Mouse (Mus musculus) right cerebral cortex, postnatal 14 days (tissue): ENCODE measurements at regions not wholly inside any gene's neighbourhood (a gene's known extent, or its start where the extent isn't known, plus 50 kb on each side); places are given as distances from the start of the nearest gene placed in this dataset.

Experiments used
- DNase-seq: peaks from one replicate; pipeline ENCODE4 v3.0.0; 2022

DNA sequence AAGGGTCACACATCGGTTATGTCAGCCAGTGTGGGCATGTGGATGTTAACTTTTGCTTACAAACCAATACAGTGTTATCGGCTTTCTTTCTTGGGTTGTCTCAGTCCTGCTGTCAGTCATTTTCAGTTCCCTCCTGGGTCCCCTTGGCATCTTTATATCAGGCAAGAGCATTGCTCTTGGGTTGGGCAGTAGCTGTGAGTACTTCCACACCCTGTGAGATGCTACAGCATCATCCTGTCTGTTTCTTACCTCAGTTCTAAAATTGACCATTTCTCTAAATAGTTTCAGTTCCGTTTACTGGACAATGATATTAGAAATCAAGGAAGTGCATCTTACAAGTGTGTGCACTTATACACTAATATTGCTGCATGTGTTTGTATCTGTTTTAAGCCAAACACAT is 104.9 kb upstream of the Sgk1 start:
- DNase-seq: no peak

DNA sequence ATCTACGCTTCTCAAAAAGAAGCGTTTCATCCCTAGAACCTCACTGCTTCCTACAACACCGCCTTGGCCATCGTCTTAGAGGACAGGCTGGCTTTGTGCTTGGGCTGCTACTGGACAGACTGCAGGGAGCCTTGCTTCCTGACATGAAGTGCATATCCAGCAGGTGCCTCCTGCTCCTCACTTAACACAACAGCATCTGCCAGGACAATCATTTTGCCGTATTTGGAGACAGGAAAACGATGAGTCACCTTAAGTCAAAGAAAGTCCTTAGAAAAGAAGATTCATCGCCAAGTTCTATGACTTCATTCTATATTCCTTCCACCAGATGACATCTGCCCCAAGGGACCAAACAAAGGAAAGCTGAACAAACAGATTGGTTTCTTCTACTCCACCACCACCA is 98.5 kb upstream of the Sgk1 start:
- DNase-seq: no peak

DNA sequence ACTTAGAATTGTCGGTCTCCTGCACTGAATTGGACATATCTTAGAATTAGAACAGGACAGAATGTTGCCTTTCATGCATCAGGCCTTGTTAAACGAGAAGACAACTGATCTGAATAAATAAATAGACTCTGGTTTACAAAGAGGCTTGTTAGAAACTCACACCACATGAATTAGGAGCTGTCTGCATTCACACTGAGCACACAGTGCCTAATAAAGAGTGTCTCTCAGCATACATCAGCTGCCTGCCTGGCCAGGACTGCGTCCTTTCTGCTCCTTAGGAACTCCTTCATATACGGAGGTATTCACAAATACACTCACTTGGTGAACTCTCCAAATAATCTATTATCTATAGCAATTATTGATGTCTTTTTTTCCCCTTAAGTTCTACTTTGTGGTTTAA is 96.9 kb upstream of the Sgk1 start:
- no peak for DNase-seq

DNA sequence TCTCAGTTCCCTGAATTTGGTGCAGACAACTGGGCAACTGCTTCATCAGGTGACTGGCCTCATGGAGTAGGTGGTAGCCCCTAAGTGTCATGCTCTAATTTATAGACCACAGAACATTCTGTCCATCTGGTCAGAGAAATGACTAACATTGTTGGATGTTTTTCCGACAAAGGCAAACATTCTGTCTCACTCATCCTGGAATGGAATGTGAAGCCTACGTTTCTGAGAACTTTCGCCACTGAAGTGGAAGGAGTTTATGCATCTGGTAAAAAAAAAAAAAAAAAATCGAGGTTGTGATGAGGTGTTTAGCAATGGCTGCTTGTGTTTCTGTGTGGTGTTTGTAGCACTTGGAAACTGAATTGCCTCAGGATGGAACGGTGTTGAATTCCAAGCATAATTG is 96.2 kb upstream of the Sgk1 start:
- no peak for DNase-seq

- no peak for DNase-seq
Measured at GRCm38 (mm10) chr10:21789847-21790530, 92.0 kb upstream of the Sgk1 start.

DNA sequence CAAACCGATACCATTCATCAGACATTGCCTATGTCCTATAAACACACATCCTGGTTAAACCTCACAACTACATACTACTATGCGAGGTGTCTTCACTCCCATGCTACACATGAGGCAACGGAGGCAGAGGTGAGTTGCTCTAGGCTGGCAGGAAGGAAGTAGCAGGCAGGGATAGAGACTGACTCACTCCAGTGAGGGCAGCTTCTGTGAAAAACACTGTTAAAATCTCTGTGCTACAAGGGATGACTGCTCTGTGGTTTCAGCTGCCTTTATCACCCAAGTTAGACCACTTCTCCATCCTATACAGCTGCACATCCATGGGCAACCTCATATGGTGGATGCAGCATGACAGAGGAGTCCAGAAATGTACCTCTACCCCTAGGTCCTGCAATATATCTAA is 91.0 kb upstream of the Sgk1 start:
- DNase-seq: no peak

- peak; percentile 31 for DNase-seq
Measured at GRCm38 (mm10) chr10:21792431-21792830, 89.6 kb upstream of the Sgk1 start.

- DNase-seq: no peak
Measured at GRCm38 (mm10) chr10:21793641-21794040, 88.3 kb upstream of the Sgk1 start.

DNA sequence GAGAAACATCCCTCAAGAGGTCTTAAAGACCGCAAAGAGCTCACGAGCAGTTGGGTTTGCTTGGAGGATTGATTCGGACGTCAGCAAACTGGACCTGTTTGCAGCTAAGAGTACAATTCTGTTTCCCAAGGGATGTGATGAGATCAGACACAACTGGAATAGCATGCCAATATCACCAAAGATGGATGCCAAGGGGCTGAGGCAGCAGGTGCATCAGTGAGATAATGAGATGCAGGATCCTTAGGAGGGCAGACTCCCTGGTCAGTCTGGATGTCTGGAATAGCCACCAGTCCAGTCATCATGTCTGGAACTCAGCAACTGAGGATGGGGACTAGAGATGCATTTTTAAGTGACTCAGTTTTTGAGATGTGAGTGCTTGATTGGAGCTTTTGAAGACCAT is 85.6 kb upstream of the Sgk1 start:
- no peak for DNase-seq

- DNase-seq: no peak
Measured at GRCm38 (mm10) chr10:21798103-21798502, 83.9 kb upstream of the Sgk1 start.

DNA sequence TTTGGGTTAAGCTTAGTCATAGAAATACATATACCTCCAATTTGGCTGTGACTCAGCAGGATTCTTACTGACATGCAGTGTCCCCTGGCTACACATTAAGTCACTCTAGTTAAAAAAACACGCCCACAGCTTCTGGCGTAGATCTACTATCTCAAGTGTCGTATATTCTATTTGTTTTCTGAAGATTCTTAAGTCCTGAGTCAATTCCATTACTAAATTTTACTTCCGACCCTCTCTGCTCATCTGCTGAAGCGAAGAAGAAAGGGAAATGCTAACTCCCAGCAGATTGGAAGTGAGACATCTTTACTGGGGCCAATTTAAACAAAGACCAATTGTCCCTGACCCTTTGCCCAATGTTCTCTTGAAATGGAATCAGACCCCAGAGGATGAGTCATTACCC is 80.4 kb upstream of the Sgk1 start:
- DNase-seq: no peak

- DNase-seq: no peak
Measured at GRCm38 (mm10) chr10:21803184-21803583, 78.8 kb upstream of the Sgk1 start.

- no peak for DNase-seq
Measured at GRCm38 (mm10) chr10:21804761-21805160, 77.2 kb upstream of the Sgk1 start.

- no peak for DNase-seq
Measured at GRCm38 (mm10) chr10:21805606-21806005, 76.4 kb upstream of the Sgk1 start.

DNA sequence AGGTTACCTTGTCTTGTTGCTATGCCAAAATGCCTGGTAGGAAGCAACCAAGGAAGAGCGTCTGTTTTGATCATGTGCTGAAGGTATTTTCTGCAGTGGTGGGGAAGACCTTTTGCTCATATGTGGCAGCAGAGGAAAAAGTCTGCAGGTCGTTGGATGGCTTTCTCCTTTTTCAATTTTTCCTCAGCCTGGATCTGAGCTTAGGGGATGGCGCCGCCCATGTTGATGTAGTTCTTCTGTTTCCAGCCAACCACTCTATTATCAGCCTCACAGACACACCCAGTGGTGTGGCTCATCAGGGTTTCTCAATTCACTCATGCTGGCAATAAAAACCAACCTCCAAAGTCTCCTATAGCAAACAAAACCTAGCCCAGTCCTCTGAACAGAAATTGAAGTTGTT is 75.3 kb upstream of the Sgk1 start:
- no peak for DNase-seq

DNA sequence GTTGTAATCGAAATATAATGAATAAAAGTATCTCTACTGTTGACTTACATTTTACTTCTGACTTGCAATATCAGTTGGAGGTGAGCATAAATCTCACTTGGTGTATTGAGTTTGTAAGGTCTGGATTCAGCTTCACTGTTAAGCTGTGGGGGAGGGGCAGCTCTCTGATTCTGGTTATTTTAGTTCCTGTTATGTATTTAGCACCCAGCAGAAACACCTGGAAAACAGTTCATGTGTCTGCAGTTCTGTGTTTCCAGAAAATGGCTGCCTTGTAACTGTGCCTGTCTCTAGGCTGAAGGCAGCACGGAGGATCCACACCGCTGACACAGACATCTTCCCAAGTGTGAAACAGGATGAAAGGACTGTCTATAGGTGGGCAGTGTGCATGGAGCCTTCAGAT is 62.3 kb upstream of the Sgk1 start:
- DNase-seq: no peak

DNA sequence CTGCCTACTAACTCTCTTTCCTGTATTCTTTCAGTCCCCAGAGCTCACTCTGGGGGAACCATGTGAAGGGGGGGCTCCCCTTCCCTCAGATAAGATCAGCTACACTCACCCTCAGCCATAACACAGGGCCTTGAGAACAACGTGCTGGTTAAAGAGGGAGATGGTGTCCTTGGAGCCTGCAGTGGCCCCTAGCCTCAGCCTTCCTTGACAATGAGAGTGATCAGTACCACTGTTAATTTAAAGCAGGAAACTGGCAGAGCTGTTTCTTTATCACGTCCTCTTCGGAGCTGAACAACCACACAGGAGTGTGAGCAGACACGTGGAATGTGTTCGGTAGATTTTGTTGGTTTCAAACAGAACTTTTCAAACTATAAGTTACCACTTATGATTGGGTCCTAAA is 60.6 kb upstream of the Sgk1 start:
- DNase-seq: no peak

DNA sequence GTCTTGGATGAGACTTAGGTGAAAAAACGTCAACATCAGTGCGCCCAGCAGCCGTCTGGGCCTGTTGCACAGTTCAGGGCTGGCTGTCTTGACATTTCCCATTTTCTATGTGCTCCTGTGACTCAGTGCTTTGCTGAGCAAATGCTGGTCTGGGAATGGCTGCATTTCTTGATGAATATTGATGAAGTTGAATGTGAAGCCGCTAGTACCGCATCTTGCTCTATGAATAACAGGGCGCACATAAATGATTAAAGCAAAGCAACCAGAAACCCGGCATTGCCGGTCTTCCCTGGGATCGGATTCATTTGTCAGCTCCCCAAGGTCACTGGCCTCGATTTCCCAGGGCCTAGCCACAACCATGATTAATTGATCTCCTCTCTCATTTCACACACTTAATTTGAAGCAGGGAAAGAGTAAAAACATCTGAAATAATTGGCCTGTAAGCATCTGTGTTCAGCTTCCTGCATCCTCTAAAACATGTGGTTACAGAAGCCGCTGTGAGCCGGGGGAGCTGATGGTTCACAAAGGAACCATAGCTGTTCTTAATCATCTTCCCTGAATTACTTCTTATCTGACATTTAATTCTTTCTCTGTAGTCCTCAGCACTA is 57.5 kb upstream of the Sgk1 start:
- DNase-seq: no peak

GRCm38 (mm10) chr10:21826793-21827504 is 55.0 kb upstream of the Sgk1 start:
- no peak for DNase-seq

DNA sequence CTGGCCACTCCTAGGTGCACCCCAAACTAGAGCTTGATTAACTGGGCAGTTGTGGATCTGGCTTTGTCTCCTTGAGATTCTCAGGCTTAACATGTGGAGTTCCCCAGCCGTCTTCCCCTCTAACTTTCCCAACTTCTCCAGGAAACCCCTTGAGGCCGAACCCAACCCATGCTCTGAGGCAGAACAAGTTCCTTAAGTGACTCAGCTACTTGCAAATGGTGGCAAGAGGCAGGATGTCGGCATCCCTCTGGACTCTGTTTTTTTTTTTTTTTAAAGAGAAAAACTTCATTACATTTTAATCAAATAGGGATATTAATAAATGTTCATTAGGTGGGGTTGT is 54.5 kb upstream of the Sgk1 start:
- no peak for DNase-seq

- no peak for DNase-seq
Measured at GRCm38 (mm10) chr10:21828432-21829061, 53.4 kb upstream of the Sgk1 start.

DNA sequence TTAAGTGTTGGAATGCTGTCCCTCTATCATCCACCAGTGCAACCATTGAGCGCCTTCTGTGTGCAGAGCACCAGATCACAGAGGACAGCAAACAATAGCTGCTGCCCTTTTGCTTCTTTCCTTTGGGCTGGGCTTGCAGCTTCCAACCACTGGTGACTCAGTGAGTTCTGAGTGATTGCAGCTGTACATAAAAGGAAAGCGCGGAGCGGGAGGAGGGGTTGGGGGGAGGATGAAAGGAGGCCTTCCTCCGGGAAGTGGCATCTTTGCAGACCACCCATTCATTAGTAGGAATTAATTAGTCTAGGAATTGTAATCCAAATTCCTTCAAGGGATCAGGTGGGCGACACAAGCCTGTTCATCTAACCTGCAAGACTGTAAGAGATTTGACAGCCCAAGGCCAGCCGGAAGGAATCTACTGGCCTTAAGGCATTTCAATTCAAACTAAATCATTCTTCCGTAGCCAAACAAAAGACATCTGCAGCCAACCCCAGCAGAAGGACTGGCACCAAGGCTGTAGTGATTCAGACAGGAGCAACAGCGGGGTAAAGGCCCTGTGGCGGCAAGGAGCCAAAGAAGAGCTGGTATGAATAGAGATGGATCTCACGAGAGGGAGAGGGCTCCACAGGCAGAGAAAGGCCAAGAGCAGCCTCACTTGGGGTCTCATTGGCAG is 52.8 kb upstream of the Sgk1 start:
- no peak for DNase-seq

- DNase-seq: no peak
Measured at GRCm38 (mm10) chr10:21831002-21831696, 50.8 kb upstream of the Sgk1 start.
